Mouse (Mus musculus): ENCODE results near the gene Gm45062. TPM values are rescaled to one million over a fixed set of nuclear protein-coding genes. Genes with fewer than 3 reads are reported as not detected.

Gm45062 gene
- polyA plus RNA-seq (2015; fragmentation: Nextera tagmentation; extraction: Ambion mirVana), result 10.9 and 11.0 TPM in 2 replicates

DNA sequence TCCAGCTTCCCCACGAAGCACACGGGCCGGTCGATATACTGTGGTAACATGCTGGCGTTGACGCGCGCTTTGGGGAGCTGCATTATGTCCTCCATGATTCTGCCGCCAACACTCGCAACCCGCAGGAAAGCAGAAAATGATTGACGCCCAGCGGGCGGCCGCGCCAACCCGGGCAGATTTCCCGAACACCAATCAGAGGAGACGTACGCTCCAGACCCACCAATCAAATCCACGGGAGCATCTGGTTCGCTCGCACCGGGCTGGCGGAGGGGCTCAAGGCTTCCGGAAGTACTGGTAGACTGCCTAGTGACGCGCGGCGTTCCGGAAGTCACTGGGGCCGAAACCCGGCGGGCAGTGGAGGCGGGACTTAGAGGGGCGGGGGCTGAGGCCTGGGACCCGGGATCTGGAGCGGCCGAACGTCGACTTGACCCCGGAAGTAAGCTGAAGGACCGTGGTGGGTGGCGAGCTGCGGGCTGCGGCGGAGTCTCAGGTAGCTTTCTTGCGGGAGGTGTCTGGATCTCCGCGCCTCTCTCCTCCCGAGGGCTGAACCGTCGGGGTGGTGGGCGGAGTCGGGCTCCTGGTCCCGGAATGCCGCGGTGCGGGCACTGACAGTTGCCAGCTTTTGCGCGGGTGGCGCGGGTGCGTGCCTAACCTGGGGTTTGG is at the start of gene Gm45062, which contains the start of the genes Rpa3 and Umad1:
Gene Gm45062 (plus strand): TSS at position 447 of the 663 bp plus-strand sequence.
Gene Rpa3 (minus strand): TSS at position 170 of the 663 bp plus-strand sequence.
Gene Umad1 (plus strand): TSS at position 285 of the 663 bp plus-strand sequence.
- H3K9me3 ChIP-seq, result no peaks in the 10 kb centered on the region
- peak within 1 kb of the TSS; percentile 85 for H3K4me2 ChIP-seq
- peak; percentile 100 for ATAC-seq (replicated peaks)
- H3K36me3 ChIP-seq (replicated peaks), result no peaks in the 10 kb centered on the region; the same call in 1 of the 2 replicates
- H3K27ac ChIP-seq, result peak within 1 kb of the TSS; percentile 89
- peak within 1 kb of the TSS; percentile 72 for H3K9ac ChIP-seq
- peaks cover 26% of the 10 kb centered on the region for H3K4me1 ChIP-seq
- peak within 1 kb of the TSS; percentile 80 for H3K4me3 ChIP-seq
- H3K27me3 ChIP-seq (replicated peaks), result no peaks in the 10 kb centered on the region
- under 1% methylated on average over 64 of the region's 64 CpGs for WGBS

DNA sequence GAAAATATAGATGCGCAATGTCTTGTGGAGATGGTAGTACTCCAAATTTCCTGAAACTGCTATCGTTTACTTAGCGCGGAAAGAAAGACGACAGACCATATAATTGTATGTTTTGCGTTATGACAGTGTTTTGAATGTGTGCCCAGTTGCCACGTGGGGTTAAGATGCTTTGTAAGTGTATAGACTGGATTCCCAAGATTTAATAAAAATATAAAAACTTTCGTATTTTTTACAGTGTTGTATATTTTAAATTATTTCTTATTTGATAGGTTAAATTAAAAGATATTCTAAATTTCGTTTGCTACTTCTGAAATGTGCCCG is 49.4 kb upstream of the Gm45062 start:
- H3K9ac ChIP-seq, result peak overlapping the region; percentile 92
- peak; percentile 28 for ATAC-seq (replicated peaks)
- H3K27ac ChIP-seq, result peak overlapping the region; percentile 95
- H3K4me2 ChIP-seq, result peak overlapping the region; percentile 56
- H3K36me3 ChIP-seq (replicated peaks), result no peaks in the 10 kb centered on the region; the same call in 1 of the 2 replicates
- no peaks in the 10 kb centered on the region for H3K9me3 ChIP-seq
- peaks cover 12% of the 10 kb centered on the region for H3K4me1 ChIP-seq
- 11% methylated on average over 10 of the region's 10 CpGs for WGBS
- no peaks in the 10 kb centered on the region for H3K27me3 ChIP-seq (replicated peaks)
- peak overlapping the region; percentile 97 for H3K4me3 ChIP-seq

DNA sequence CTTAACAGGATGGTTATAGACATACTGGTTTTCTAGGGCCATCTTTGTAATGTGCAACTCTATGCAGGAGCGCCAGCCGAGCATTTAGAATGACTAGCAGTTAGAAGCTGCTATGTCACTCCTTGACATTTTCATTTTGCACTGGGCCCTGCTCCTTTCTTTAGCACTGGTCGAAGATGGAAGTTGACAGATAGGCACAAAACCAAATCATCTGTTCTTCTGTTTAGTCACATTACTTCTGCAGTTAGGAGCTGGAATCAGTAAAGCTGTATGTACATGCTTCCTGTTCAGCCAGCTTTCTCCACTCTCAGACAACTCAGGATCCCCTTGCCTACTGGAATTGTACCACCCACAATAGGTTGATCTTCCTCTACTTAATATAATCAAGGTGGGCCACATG is 48.6 kb upstream of the Gm45062 start:
- 93% methylated on average over 3 of the region's 3 CpGs for WGBS
- peaks cover 12% of the 10 kb centered on the region for H3K4me1 ChIP-seq
- H3K27me3 ChIP-seq (replicated peaks), result no peaks in the 10 kb centered on the region
- ATAC-seq (replicated peaks), result no peak
- H3K27ac ChIP-seq, result no peak overlapping the region
- peak overlapping the region; percentile 56 for H3K4me2 ChIP-seq
- peak overlapping the region; percentile 97; the same call in 1 of the 2 replicates for H3K4me3 ChIP-seq
- no peak overlapping the region for H3K9ac ChIP-seq
- no peaks in the 10 kb centered on the region for H3K9me3 ChIP-seq
- H3K36me3 ChIP-seq (replicated peaks), result no peaks in the 10 kb centered on the region; the same call in 1 of the 2 replicates

DNA sequence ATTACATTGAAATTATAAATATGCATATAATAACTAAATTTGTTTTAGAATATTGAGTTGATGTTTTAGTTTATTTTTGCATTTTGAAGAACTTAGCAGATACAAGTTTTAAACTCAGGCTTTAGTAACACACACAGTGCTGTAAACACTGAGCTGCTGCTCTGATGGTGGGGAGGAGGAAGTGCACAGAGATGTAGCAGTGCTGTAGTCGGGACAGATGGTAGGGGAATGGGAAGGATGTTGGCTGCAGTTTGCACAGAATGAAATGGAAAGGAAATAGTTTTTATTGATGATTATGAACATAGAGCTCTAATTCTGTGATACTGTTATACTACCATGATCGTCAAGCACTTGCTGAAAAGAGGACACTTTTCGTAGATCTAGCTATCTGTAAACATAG is 32.2 kb upstream of the Gm45062 start:
- Histone ChIP-seq H3K9ac (no peak overlapping the region), H3K9me3 (no peaks in the 10 kb centered on the region), H3K27ac (no peak overlapping the region), H3K4me3 (no peak overlapping the region), H3K4me2 (no peak overlapping the region), H3K27me3 (replicated peaks) (no peaks in the 10 kb centered on the region), H3K36me3 (replicated peaks) (peaks cover 2% of the 10 kb centered on the region; the same call in 1 of the 2 replicates), H3K4me1 (no peaks in the 10 kb centered on the region)
- no peak for ATAC-seq (replicated peaks)
- 90% methylated on average over 3 of the region's 3 CpGs for WGBS

DNA sequence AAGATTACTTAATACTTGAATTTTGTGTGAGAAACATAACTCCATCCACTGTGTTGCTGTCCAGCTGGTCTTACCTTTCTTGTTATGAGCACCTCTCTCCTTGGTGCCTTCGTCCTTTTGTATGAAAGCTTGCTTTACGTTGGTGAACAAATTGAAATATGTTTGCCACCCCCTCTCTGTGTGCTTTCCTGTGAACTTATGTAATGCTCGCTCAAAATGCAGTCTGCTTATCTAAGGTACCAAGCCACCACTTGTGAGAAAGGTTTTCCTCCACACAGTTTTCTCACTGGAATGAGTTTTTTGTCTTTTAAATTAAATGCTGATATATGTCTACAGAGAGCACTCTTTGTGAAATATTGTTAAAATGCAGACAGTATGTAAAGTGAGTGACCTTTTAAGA is 30.7 kb upstream of the Gm45062 start:
- 89% methylated on average over 3 of the region's 3 CpGs for WGBS
- H3K4me1 ChIP-seq, result no peaks in the 10 kb centered on the region
- H3K9me3 ChIP-seq, result no peaks in the 10 kb centered on the region
- H3K4me2 ChIP-seq, result no peak overlapping the region
- no peak for ATAC-seq (replicated peaks)
- H3K36me3 ChIP-seq (replicated peaks), result 0 out of 2 replicates have a peak, but pooled peaks cover 2% of the 10 kb centered on the region
- H3K27ac ChIP-seq, result no peak overlapping the region
- no peaks in the 10 kb centered on the region for H3K27me3 ChIP-seq (replicated peaks)
- no peak overlapping the region for H3K9ac ChIP-seq
- no peak overlapping the region for H3K4me3 ChIP-seq

- Histone ChIP-seq H3K36me3 (replicated peaks) (no peaks in the 10 kb centered on the region; the same call in 1 of the 2 replicates), H3K4me3 (peak overlapping the region; percentile 80), H3K9me3 (no peaks in the 10 kb centered on the region), H3K4me1 (peaks cover 26% of the 10 kb centered on the region), H3K27me3 (replicated peaks) (no peaks in the 10 kb centered on the region), H3K4me2 (peak overlapping the region; percentile 69), H3K27ac (peak overlapping the region; percentile 83), H3K9ac (peak overlapping the region; percentile 72)
- 8% methylated on average over 6 of the region's 6 CpGs for WGBS
- no peak for ATAC-seq (replicated peaks)
These were observed 934 bp upstream of the Gm45062 start for GRCm38 (mm10) chr6:8258316-8258715.

GRCm38 (mm10) chr6:8259667-8260044 is 406 bp downstream of the Gm45062 start:
- H3K4me3 ChIP-seq, result peak overlapping the region; percentile 80
- H3K4me2 ChIP-seq, result peak overlapping the region; percentile 85
- under 1% methylated on average over 8 of the region's 8 CpGs for WGBS
- ATAC-seq (replicated peaks), result no peak
- H3K27me3 ChIP-seq (replicated peaks), result no peaks in the 10 kb centered on the region
- H3K9ac ChIP-seq, result peak overlapping the region; percentile 71
- no peaks in the 10 kb centered on the region; the same call in 1 of the 2 replicates for H3K36me3 ChIP-seq (replicated peaks)
- no peaks in the 10 kb centered on the region for H3K9me3 ChIP-seq
- peaks cover 26% of the 10 kb centered on the region for H3K4me1 ChIP-seq
- peak overlapping the region; percentile 89 for H3K27ac ChIP-seq

GRCm38 (mm10) chr6:8271047-8271446 is 11.8 kb downstream of the Gm45062 start:
- Histone ChIP-seq H3K4me3 (no peak overlapping the region), H3K9me3 (no peaks in the 10 kb centered on the region), H3K27ac (no peak overlapping the region), H3K27me3 (replicated peaks) (no peaks in the 10 kb centered on the region), H3K4me2 (no peak overlapping the region), H3K36me3 (replicated peaks) (peaks cover 4% of the 10 kb centered on the region; the same call in 1 of the 2 replicates), H3K4me1 (no peaks in the 10 kb centered on the region), H3K9ac (no peak overlapping the region)
- ATAC-seq (replicated peaks), result no peak
- 89% methylated on average over 3 of the region's 3 CpGs for WGBS

GRCm38 (mm10) chr6:8274387-8275054 is 15.3 kb downstream of the Gm45062 start:
- H3K36me3 ChIP-seq (replicated peaks), result peaks cover 4% of the 10 kb centered on the region; the same call in 1 of the 2 replicates
- 36% methylated on average over 6 of the region's 6 CpGs for WGBS
- no peaks in the 10 kb centered on the region for H3K4me1 ChIP-seq
- H3K9ac ChIP-seq, result no peak overlapping the region
- no peaks in the 10 kb centered on the region for H3K27me3 ChIP-seq (replicated peaks)
- H3K4me3 ChIP-seq, result no peak overlapping the region
- no peaks in the 10 kb centered on the region for H3K9me3 ChIP-seq
- no peak overlapping the region for H3K27ac ChIP-seq
- no peak overlapping the region for H3K4me2 ChIP-seq
- ATAC-seq (replicated peaks), result 0 out of 2 replicates have a peak, but pooled peaks have one; percentile 48

- WGBS, result 7% methylated on average over 1 of the region's 1 CpGs
- Histone ChIP-seq H3K4me1 (no peaks in the 10 kb centered on the region), H3K4me3 (no peak overlapping the region), H3K4me2 (no peak overlapping the region), H3K9ac (no peak overlapping the region), H3K9me3 (no peaks in the 10 kb centered on the region), H3K27me3 (replicated peaks) (no peaks in the 10 kb centered on the region), H3K27ac (no peak overlapping the region), H3K36me3 (replicated peaks) (peaks cover 4% of the 10 kb centered on the region; the same call in 1 of the 2 replicates)
- ATAC-seq (replicated peaks), result peak; percentile 66; the same call in 1 of the 2 replicates
These were observed 15.8 kb downstream of the Gm45062 start for GRCm38 (mm10) chr6:8275098-8275497.

GRCm38 (mm10) chr6:8276431-8276830 is 17.2 kb downstream of the Gm45062 start:
- H3K4me3 ChIP-seq, result no peak overlapping the region
- H3K9me3 ChIP-seq, result no peaks in the 10 kb centered on the region
- no peak overlapping the region for H3K9ac ChIP-seq
- H3K27ac ChIP-seq, result no peak overlapping the region
- H3K27me3 ChIP-seq (replicated peaks), result no peaks in the 10 kb centered on the region
- no peaks in the 10 kb centered on the region for H3K36me3 ChIP-seq (replicated peaks)
- ATAC-seq (replicated peaks), result no peak
- H3K4me1 ChIP-seq, result no peaks in the 10 kb centered on the region
- H3K4me2 ChIP-seq, result no peak overlapping the region
- WGBS, result 87% methylated on average over 4 of the region's 4 CpGs

GRCm38 (mm10) chr6:8278426-8279002 is 19.3 kb downstream of the Gm45062 start:
- Histone ChIP-seq H3K9ac (no peak overlapping the region), H3K9me3 (no peaks in the 10 kb centered on the region), H3K36me3 (replicated peaks) (no peaks in the 10 kb centered on the region), H3K27ac (no peak overlapping the region), H3K4me1 (no peaks in the 10 kb centered on the region), H3K27me3 (replicated peaks) (no peaks in the 10 kb centered on the region), H3K4me3 (no peak overlapping the region), H3K4me2 (no peak overlapping the region)
- WGBS, result 75% methylated on average over 5 of the region's 5 CpGs
- no peak for ATAC-seq (replicated peaks)

Data from midbrain, embryonic 15.5 days (tissue).